Mouse (Mus musculus) cerebellum, adult 2 months (tissue): ENCODE measurements around the gene Lhx5. TPM values are rescaled to one million over a fixed set of nuclear protein-coding genes. Genes with fewer than 3 reads are reported as not detected.

Experiments
- DNase-seq, 2 experiments: peaks; one replicate each; pipeline ENCODE4 v3.0.0; 2021
- H3K27ac ChIP-seq: fragments of 200-500 bp; 2 replicates; pipeline ENCODE4 v1.5.1; 2012; ENCODE audit warnings: low read length, control low read depth, inconsistent platforms; ENCODE audit not compliant: insufficient read depth
- H3K27me3 ChIP-seq: fragments of 200-500 bp; 2 replicates; pipeline ENCODE4 v1.6.1; 2012; ENCODE audit warnings: inconsistent platforms, mild to moderate bottlenecking, low read length, moderate library complexity; ENCODE audit not compliant: control insufficient read depth, insufficient read depth
- H3K4me1 ChIP-seq: fragments of 200-500 bp; 2 replicates; pipeline ENCODE4 v1.6.1; 2011; ENCODE audit warnings: low read length; ENCODE audit not compliant: control insufficient read depth, insufficient read depth
- H3K4me3 ChIP-seq: fragments of 200-500 bp; replicated peaks from 2 replicates; pipeline ENCODE3; 2011; ENCODE audit warnings: mild to moderate bottlenecking, low read depth, low read length, control low read depth; ENCODE audit not compliant: insufficient read depth
- CTCF ChIP-seq: fragments of 200-500 bp; IDR thresholded peaks from 2 replicates; pipeline ENCODE4 v1.5.1; 2011; ENCODE audit warnings: low read depth, mild to moderate bottlenecking, control low read depth, low read length, moderate library complexity, borderline replicate concordance; ENCODE audit not compliant: insufficient read depth
- POLR2A ChIP-seq: fragments of 200-500 bp; IDR thresholded peaks from 2 replicates; pipeline ENCODE4 v1.6.1; 2011; ENCODE audit warnings: low read length, control low read depth, borderline replicate concordance; ENCODE audit not compliant: insufficient read depth
- WGBS: fragments of 180-500 bp; shearing (Covaris S2); methylation state at CpG from one replicate; pipeline ENCODE4 v1.1.7; 2018; 5-methylcytosine and 5-hydroxymethylcytosine counted together
- polyA plus RNA-seq: library from polyadenylated mRNA; depleted of rRNA; stranded (reverse); fragments of >200 nt; gene quantifications from 2 replicates; pipeline ENCODE4 v1.2.3, GENCODE M21; 2012

The Lhx5 gene
- polyA plus RNA-seq, 1 experiment: 7.7 TPM

- TF ChIP-seq POLR2A: no peak
- TF ChIP-seq CTCF: no peak
- no peak for DNase-seq
- H3K4me1 ChIP-seq: no peaks in the 10 kb centered on the region
- no peaks in the 10 kb centered on the region for H3K27me3 ChIP-seq
- no peak overlapping the region for H3K4me3 ChIP-seq
- H3K27ac ChIP-seq: no peak overlapping the region
- 90% methylated on average over 5 of the region's 5 CpGs for WGBS
Measured at GRCm38 (mm10) chr5:120468336-120468735, 36.8 kb downstream of the Lhx5 start.

- H3K4me3 ChIP-seq: no peak overlapping the region
- WGBS: 88% methylated on average over 6 of the region's 6 CpGs
Measured at GRCm38 (mm10) chr5:120468830-120469229, 37.3 kb downstream of the Lhx5 start.

GRCm38 (mm10) chr5:120471538-120471937 is 40.0 kb downstream of the Lhx5 start:
- H3K4me3 ChIP-seq: no peak overlapping the region
- TF ChIP-seq CTCF (no peak), POLR2A (no peak)
- no peaks in the 10 kb centered on the region for H3K27me3 ChIP-seq
- DNase-seq: no peak
- H3K4me1 ChIP-seq: no peaks in the 10 kb centered on the region
- H3K27ac ChIP-seq: no peak overlapping the region
- 56% methylated on average over 4 of the region's 4 CpGs for WGBS

More at GRCm38 (mm10) chr5:120468830-120469229, 37.3 kb downstream of the Lhx5 start:
- no peak for DNase-seq
- Histone ChIP-seq H3K27me3 (no peaks in the 10 kb centered on the region), H3K27ac (no peak overlapping the region), H3K4me1 (no peaks in the 10 kb centered on the region)
- no peak for TF ChIP-seq POLR2A

- no peak within 1 kb of the TSS for H3K27ac ChIP-seq
- WGBS: 72% methylated on average over 8 of the region's 8 CpGs
- no peaks in the 10 kb centered on the region for H3K27me3 ChIP-seq
- no peak for DNase-seq
- TF ChIP-seq CTCF: no peak
- TF ChIP-seq POLR2A: no peak
- H3K4me1 ChIP-seq: no peaks in the 10 kb centered on the region
- no peak within 1 kb of the TSS for H3K4me3 ChIP-seq
Measured at GRCm38 (mm10) chr5:120472770-120473169, 41.3 kb downstream of the Lhx5 start, which contains the start of gene Sdsl. Sdsl (minus strand) TSS chr5:120472810.

GRCm38 (mm10) chr5:120473361-120473760 is 41.9 kb downstream of the Lhx5 start:
- WGBS: 91% methylated on average over 2 of the region's 2 CpGs
- Histone ChIP-seq H3K27me3 (no peaks in the 10 kb centered on the region), H3K4me1 (no peaks in the 10 kb centered on the region), H3K4me3 (no peak overlapping the region), H3K27ac (no peak overlapping the region)
- DNase-seq: no peak
- no peak for TF ChIP-seq CTCF
- no peak for TF ChIP-seq POLR2A

GRCm38 (mm10) chr5:120475861-120476260 is 44.4 kb downstream of the Lhx5 start:
- 61% methylated on average over 8 of the region's 8 CpGs for WGBS

GRCm38 (mm10) chr5:120476296-120476695 is 44.8 kb downstream of the Lhx5 start, which contains the start of gene Sds:
Sds (plus strand) TSS chr5:120476526.
- Histone ChIP-seq H3K27ac (no peak within 1 kb of the TSS), H3K4me3 (no peak within 1 kb of the TSS), H3K27me3 (no peaks in the 10 kb centered on the region), H3K4me1 (no peaks in the 10 kb centered on the region)
- 14% methylated on average over 13 of the region's 13 CpGs for WGBS
- TF ChIP-seq CTCF: no peak
- DNase-seq: no peak

More at GRCm38 (mm10) chr5:120475861-120476260, 44.4 kb downstream of the Lhx5 start:
- TF ChIP-seq CTCF (no peak), POLR2A (no peak)
- H3K4me1 ChIP-seq: no peaks in the 10 kb centered on the region
- no peak for DNase-seq
- H3K4me3 ChIP-seq: no peak overlapping the region
- H3K27ac ChIP-seq: no peak overlapping the region
- H3K27me3 ChIP-seq: no peaks in the 10 kb centered on the region

GRCm38 (mm10) chr5:120477993-120478392 is 46.5 kb downstream of the Lhx5 start:
- no peak for DNase-seq
- no peaks in the 10 kb centered on the region for H3K27me3 ChIP-seq
- TF ChIP-seq POLR2A: no peak
- no peak for TF ChIP-seq CTCF
- no peak overlapping the region for H3K4me3 ChIP-seq
- H3K4me1 ChIP-seq: no peaks in the 10 kb centered on the region
- WGBS: 90% methylated on average over 5 of the region's 5 CpGs
- H3K27ac ChIP-seq: no peak overlapping the region

- 70% methylated on average over 4 of the region's 4 CpGs for WGBS
- no peak for DNase-seq
- H3K27ac ChIP-seq: no peak overlapping the region
- H3K4me1 ChIP-seq: no peaks in the 10 kb centered on the region
- no peak overlapping the region for H3K4me3 ChIP-seq
- no peaks in the 10 kb centered on the region for H3K27me3 ChIP-seq
- TF ChIP-seq CTCF (no peak), POLR2A (no peak)
Measured at GRCm38 (mm10) chr5:120479538-120479937, 48.0 kb downstream of the Lhx5 start.
